Mouse (Mus musculus): ENCODE results near the gene Otop3. TPM values are rescaled to one million over a fixed set of nuclear protein-coding genes. Genes with fewer than 3 reads are reported as not detected.

Otop3 gene
- polyA plus RNA-seq, 1 experiment from 2014 or later, result not detected

GRCm38 (mm10) chr11:115308781-115309180, 25.8 kb upstream of the Otop3 start:
- H3K4me3 ChIP-seq (ENCODE audit: low read depth, low read length), result no peak overlapping the region
- H3K4me1 ChIP-seq (ENCODE audit: insufficient read depth), result no peaks in the 10 kb centered on the region
- no peak overlapping the region for H3K4me2 ChIP-seq (ENCODE audit: low read depth, low read length)
- H3K27me3 ChIP-seq (ENCODE audit: insufficient read depth, low read length), result no peaks in the 10 kb centered on the region
- H3K36me3 ChIP-seq (replicated peaks; ENCODE audit: insufficient read depth, low read length), result no peaks in the 10 kb centered on the region
- H3K9me3 ChIP-seq (ENCODE audit: low read length), result no peaks in the 10 kb centered on the region
- DNase-seq, result no peak
- ATAC-seq, result no peak
- no peak overlapping the region for H3K9ac ChIP-seq (replicated peaks)
- WGBS (ENCODE audit: insufficient replicate concordance), result 44% methylated on average over 1 of the region's 1 CpGs
- no peak overlapping the region for H3K27ac ChIP-seq (ENCODE audit: low read depth)
- TF ChIP-seq CTCF (IDR thresholded peaks at IDR 0.05; ENCODE audit: low read depth), result no peak

DNA sequence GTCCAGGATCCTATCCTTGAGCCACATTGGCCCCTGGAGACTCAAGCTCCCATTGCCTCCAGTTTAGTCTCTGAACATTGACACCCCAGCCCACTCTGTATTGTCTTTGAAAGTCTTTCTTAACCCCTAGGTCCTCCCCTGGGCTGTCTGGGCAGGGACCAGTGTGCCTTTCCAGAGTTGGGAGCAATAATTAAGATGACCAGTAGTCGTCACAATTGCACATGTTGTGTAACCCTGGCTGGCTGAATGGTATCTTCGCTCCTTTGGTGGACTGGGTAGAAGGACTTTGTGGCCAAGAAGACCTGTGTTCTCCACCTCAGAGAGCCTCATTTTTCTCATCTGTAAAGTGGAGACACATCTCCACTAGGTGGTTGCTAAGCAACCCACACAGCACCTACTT, 20.3 kb upstream of the Otop3 start:
- DNase-seq (no peak), ATAC-seq (peak; percentile 44; the same call in 1 of the 2 replicates)
- H3K27ac ChIP-seq (ENCODE audit: low read depth), result no peak overlapping the region
- no peaks in the 10 kb centered on the region for H3K9me3 ChIP-seq (ENCODE audit: low read length)
- no peaks in the 10 kb centered on the region for H3K36me3 ChIP-seq (replicated peaks; ENCODE audit: insufficient read depth, low read length)
- 22% methylated on average over 2 of the region's 2 CpGs for WGBS (ENCODE audit: insufficient replicate concordance)
- no peak overlapping the region for H3K4me2 ChIP-seq (ENCODE audit: low read depth, low read length)
- TF ChIP-seq CTCF (IDR thresholded peaks at IDR 0.05; ENCODE audit: low read depth) (peak; percentile 56), EP300 (IDR thresholded peaks at IDR 0.05; ENCODE audit: low read depth) (no peak)
- H3K27me3 ChIP-seq (ENCODE audit: insufficient read depth, low read length), result peaks cover 40% of the 10 kb centered on the region
- no peak overlapping the region for H3K9ac ChIP-seq (replicated peaks)
- no peak overlapping the region for H3K4me3 ChIP-seq (ENCODE audit: low read depth, low read length)
- no peaks in the 10 kb centered on the region for H3K4me1 ChIP-seq (ENCODE audit: insufficient read depth)

- Histone ChIP-seq H3K4me3 (ENCODE audit: low read depth, low read length) (no peak overlapping the region), H3K27me3 (ENCODE audit: insufficient read depth, low read length) (peaks cover 70% of the 10 kb centered on the region), H3K9me3 (ENCODE audit: low read length) (no peaks in the 10 kb centered on the region), H3K4me2 (ENCODE audit: low read depth, low read length) (no peak overlapping the region), H3K27ac (ENCODE audit: low read depth) (no peak overlapping the region), H3K4me1 (ENCODE audit: insufficient read depth) (peaks cover 4% of the 10 kb centered on the region; the same call in 1 of the 2 replicates), H3K9ac (replicated peaks) (no peak overlapping the region), H3K36me3 (replicated peaks; ENCODE audit: insufficient read depth, low read length) (no peaks in the 10 kb centered on the region)
- ATAC-seq, result no peak
- TF ChIP-seq CTCF (IDR thresholded peaks at IDR 0.05; ENCODE audit: low read depth) (no peak), EP300 (IDR thresholded peaks at IDR 0.05; ENCODE audit: low read depth) (no peak)
- DNase-seq, result no peak
- WGBS (ENCODE audit: insufficient replicate concordance), result 62% methylated on average over 7 of the region's 7 CpGs
Observed at GRCm38 (mm10) chr11:115317204-115317603, 17.3 kb upstream of the Otop3 start.

DNA sequence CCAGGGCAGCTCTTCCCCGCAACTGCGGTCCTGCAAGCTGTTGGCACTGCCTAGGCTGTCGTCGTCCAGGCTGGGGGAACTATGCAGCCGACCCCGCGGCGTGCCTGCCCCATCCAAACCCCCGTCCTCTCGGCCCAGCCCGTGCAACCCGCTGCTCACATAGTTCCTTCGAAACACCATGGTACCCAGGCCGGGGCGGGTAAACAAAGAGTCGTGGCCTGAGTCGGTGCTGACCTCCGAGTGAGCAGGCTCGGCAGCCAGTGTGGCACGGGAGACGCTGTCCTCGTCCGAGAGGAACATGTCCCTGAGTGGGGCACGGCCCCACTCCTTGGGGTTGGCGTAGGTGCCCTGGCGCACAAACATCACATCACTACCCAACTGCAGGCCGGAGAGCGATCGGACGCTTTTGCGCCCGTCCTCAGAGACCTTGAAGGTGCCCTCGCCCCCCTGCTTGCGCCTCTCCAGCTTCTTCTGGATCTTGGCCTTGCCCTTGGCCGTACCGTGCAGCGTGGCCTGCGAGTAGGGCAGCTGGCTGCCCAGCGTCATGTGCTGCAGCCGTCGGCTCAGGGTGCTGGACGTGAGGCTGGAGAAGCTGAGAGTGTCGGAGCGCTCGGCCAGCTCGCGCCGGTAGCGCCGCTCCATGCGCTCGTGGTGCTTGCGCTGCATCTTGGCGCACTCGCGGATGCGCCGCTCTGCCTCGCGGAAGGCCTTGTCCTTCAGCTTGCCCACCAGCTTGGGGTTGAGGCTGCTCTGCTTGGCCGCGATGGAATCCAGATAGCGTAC, 16.1 kb upstream of the Otop3 start:
- Histone ChIP-seq H3K9me3 (ENCODE audit: low read length) (no peaks in the 10 kb centered on the region), H3K9ac (replicated peaks) (no peak overlapping the region), H3K27ac (ENCODE audit: low read depth) (no peak overlapping the region), H3K4me2 (ENCODE audit: low read depth, low read length) (no peak overlapping the region), H3K36me3 (replicated peaks; ENCODE audit: insufficient read depth, low read length) (no peaks in the 10 kb centered on the region), H3K4me1 (ENCODE audit: insufficient read depth) (peaks cover 4% of the 10 kb centered on the region; the same call in 1 of the 2 replicates), H3K27me3 (ENCODE audit: insufficient read depth, low read length) (peaks cover 82% of the 10 kb centered on the region), H3K4me3 (ENCODE audit: low read depth, low read length) (no peak overlapping the region)
- DNase-seq (no peak), ATAC-seq (no peak)
- TF ChIP-seq EP300 (IDR thresholded peaks at IDR 0.05; ENCODE audit: low read depth) (no peak), CTCF (IDR thresholded peaks at IDR 0.05; ENCODE audit: low read depth) (no peak)
- 12% methylated on average over 60 of the region's 63 CpGs for WGBS (ENCODE audit: insufficient replicate concordance)

GRCm38 (mm10) chr11:115319704-115320383, 14.7 kb upstream of the Otop3 start:
- no peak overlapping the region for H3K9ac ChIP-seq (replicated peaks)
- 12% methylated on average over 18 of the region's 18 CpGs for WGBS (ENCODE audit: insufficient replicate concordance)
- H3K4me2 ChIP-seq (ENCODE audit: low read depth, low read length), result no peak overlapping the region
- TF ChIP-seq EP300 (IDR thresholded peaks at IDR 0.05; ENCODE audit: low read depth) (no peak), CTCF (IDR thresholded peaks at IDR 0.05; ENCODE audit: low read depth) (no peak)
- H3K4me1 ChIP-seq (ENCODE audit: insufficient read depth), result peaks cover 4% of the 10 kb centered on the region; the same call in 1 of the 2 replicates
- H3K27ac ChIP-seq (ENCODE audit: low read depth), result no peak overlapping the region
- H3K27me3 ChIP-seq (ENCODE audit: insufficient read depth, low read length), result peaks cover 92% of the 10 kb centered on the region
- no peak for ATAC-seq
- no peak overlapping the region for H3K4me3 ChIP-seq (ENCODE audit: low read depth, low read length)
- H3K9me3 ChIP-seq (ENCODE audit: low read length), result no peaks in the 10 kb centered on the region
- DNase-seq, result peak; percentile 34
- no peaks in the 10 kb centered on the region for H3K36me3 ChIP-seq (replicated peaks; ENCODE audit: insufficient read depth, low read length)

- ATAC-seq (peak; percentile 67), DNase-seq (peak; percentile 87)
- H3K27ac ChIP-seq (ENCODE audit: low read depth), result no peak within 1 kb of the TSS
- H3K4me1 ChIP-seq (ENCODE audit: insufficient read depth), result peaks cover 4% of the 10 kb centered on the region; the same call in 1 of the 2 replicates
- peaks cover 73% of the 10 kb centered on the region for H3K27me3 ChIP-seq (ENCODE audit: insufficient read depth, low read length)
- no peak within 1 kb of the TSS for H3K4me3 ChIP-seq (ENCODE audit: low read depth, low read length)
- no peak within 1 kb of the TSS for H3K9ac ChIP-seq (replicated peaks)
- no peaks in the 10 kb centered on the region for H3K9me3 ChIP-seq (ENCODE audit: low read length)
- no peak for TF ChIP-seq EP300 (IDR thresholded peaks at IDR 0.05; ENCODE audit: low read depth)
- peak; percentile 94 for TF ChIP-seq CTCF (IDR thresholded peaks at IDR 0.05; ENCODE audit: low read depth)
- WGBS (ENCODE audit: insufficient replicate concordance), result 5% methylated on average over 35 of the region's 35 CpGs
- H3K36me3 ChIP-seq (replicated peaks; ENCODE audit: insufficient read depth, low read length), result no peaks in the 10 kb centered on the region
- H3K4me2 ChIP-seq (ENCODE audit: low read depth, low read length), result 0 out of 2 replicates have a peak within 1 kb of the TSS, but pooled peaks have one; percentile 36
Observed at GRCm38 (mm10) chr11:115321906-115322693, 12.4 kb upstream of the Otop3 start, which contains the start of gene Ush1g. Gene Ush1g (minus strand): TSS chr11:115322041.
